Mouse (Mus musculus): ENCODE results near the gene Mptx2. TPM values are rescaled to one million over a fixed set of nuclear protein-coding genes. Genes with fewer than 3 reads are reported as not detected.
"Not testable (repeated sequence)": the region's sequence is repeated elsewhere in the genome, so short reads cannot be mapped to it uniquely, and the experiment has no call there.

The Mptx2 gene
- polyA plus RNA-seq, 1 experiment from 2014 or later = not detected

DNA sequence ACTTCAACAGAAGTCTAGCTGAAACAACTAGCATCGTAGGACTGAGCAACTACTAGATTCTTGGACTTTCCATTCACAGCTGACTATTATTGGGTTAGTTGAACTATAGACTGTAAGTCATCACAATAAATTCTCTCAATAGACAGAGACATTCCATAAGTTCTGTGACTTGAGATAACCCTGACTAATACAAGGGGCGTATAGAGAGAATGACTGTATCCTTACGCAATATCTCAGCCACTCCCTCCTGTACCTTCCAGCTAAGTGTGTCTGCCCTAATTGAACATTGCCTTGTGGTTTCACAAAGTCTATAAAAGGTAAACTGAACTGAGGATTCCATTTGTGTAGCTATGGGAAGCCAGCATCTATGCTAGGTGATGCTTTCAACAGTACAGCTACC is 27.7 kb downstream of the Mptx2 start:
- Histone ChIP-seq H3K9me3 (no peaks in the 10 kb centered on the region), H3K4me1 (no peaks in the 10 kb centered on the region), H3K36me3 (no peaks in the 10 kb centered on the region), H3K9ac (no peak overlapping the region), H3K4me2 (no peak overlapping the region), H3K27ac (no peak overlapping the region), H3K27me3 (no peaks in the 10 kb centered on the region), H3K4me3 (no peak overlapping the region)
- no peak for ATAC-seq (ENCODE audit: insufficient number of reproducible peaks, insufficient read depth, low FRiP score, low TSS enrichment, low read depth)
- WGBS = 92% methylated on average over 3 of the region's 3 CpGs

DNA sequence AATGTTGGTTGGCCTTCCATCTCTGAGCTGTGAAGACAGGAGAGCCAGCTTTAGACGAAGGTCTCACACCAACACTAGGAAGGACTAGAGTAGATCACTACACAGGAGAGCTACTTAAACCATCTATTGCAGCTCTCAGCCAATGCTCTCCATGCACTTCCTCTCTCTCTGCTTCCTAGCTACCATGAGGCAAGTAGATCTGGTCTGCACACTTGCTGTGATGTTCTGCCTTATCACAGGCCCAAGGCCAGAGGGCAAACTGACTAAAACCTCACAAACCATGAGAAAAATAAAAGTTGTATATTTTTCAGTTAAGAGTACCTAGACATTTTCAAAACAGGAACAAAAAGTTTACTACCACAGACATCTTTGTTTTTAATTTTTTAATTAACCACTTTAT is 40.6 kb downstream of the Mptx2 start:
- not testable (repeated sequence) for H3K27ac ChIP-seq; H3K4me1 ChIP-seq; H3K9ac ChIP-seq; H3K9me3 ChIP-seq; H3K27me3 ChIP-seq; H3K4me3 ChIP-seq; H3K36me3 ChIP-seq; H3K4me2 ChIP-seq; ATAC-seq (ENCODE audit: insufficient number of reproducible peaks, insufficient read depth, low FRiP score, low TSS enrichment, low read depth)
- WGBS = 86% methylated on average over 1 of the region's 1 CpGs

GRCm38 (mm10) chr1:173227081-173227480 is 50.5 kb downstream of the Mptx2 start, which contains the start of gene Fcer1a:
TSS of gene Fcer1a (minus strand) at chr1:173227214.
- H3K4me2 ChIP-seq = no peak within 1 kb of the TSS
- H3K4me1 ChIP-seq = no peaks in the 10 kb centered on the region
- H3K27ac ChIP-seq = no peak within 1 kb of the TSS
- H3K27me3 ChIP-seq = no peaks in the 10 kb centered on the region
- H3K9ac ChIP-seq = no peak within 1 kb of the TSS
- H3K36me3 ChIP-seq = no peaks in the 10 kb centered on the region
- 85% methylated on average over 2 of the region's 2 CpGs for WGBS
- no peak for ATAC-seq (ENCODE audit: insufficient number of reproducible peaks, insufficient read depth, low FRiP score, low TSS enrichment, low read depth)
- H3K4me3 ChIP-seq = no peak within 1 kb of the TSS
- no peaks in the 10 kb centered on the region for H3K9me3 ChIP-seq

Other genes with a start within 250 kb of the Mptx2 start
- gene Olfr1408, start 140.4 kb downstream of the Mptx2 start, polyA plus RNA-seq (2015; fragmentation: Nextera tagmentation; extraction: Ambion mirVana) = not detected in 2 replicates
- gene Olfr1406, start 87.1 kb downstream of the Mptx2 start, polyA plus RNA-seq (2015; fragmentation: Nextera tagmentation; extraction: Ambion mirVana) = not detected in 2 replicates
- not detected in 2 replicates for gene Olfr218, start 80.0 kb downstream of the Mptx2 start, polyA plus RNA-seq (2015; fragmentation: Nextera tagmentation; extraction: Ambion mirVana)
- 0.15 TPM in 1 of 2 replicates, not detected in the other for gene Olfr1404, start 65.4 kb downstream of the Mptx2 start, polyA plus RNA-seq (2015; fragmentation: Nextera tagmentation; extraction: Ambion mirVana)
- not detected in 2 replicates for gene Fcer1a, start 50.6 kb downstream of the Mptx2 start, polyA plus RNA-seq (2015; fragmentation: Nextera tagmentation; extraction: Ambion mirVana)
- gene Olfr418, start 11.8 kb downstream of the Mptx2 start, polyA plus RNA-seq (2015; fragmentation: Nextera tagmentation; extraction: Ambion mirVana) = not detected in 2 replicates
- 2.6 and 4.0 TPM in 2 replicates for gene Ackr1, start 56.0 kb upstream of the Mptx2 start, polyA plus RNA-seq (2015; fragmentation: Nextera tagmentation; extraction: Ambion mirVana)
- gene Aim2, start 73.1 kb upstream of the Mptx2 start, polyA plus RNA-seq (2015; fragmentation: Nextera tagmentation; extraction: Ambion mirVana) = 2.7 and 3.1 TPM in 2 replicates
- 5.2 and 6.1 TPM in 2 replicates for gene Cadm3, start 89.9 kb upstream of the Mptx2 start, polyA plus RNA-seq (2015; fragmentation: Nextera tagmentation; extraction: Ambion mirVana)
- not detected in 2 replicates for gene Ifi206, start 213.3 kb upstream of the Mptx2 start, polyA plus RNA-seq (2015; fragmentation: Nextera tagmentation; extraction: Ambion mirVana)

Data from embryonic facial prominence, embryonic 13.5 days (tissue).